Mouse (Mus musculus): ENCODE results near the gene Gbf1. TPM values are rescaled to one million over a fixed set of nuclear protein-coding genes. Genes with fewer than 3 reads are reported as not detected.
"Not testable (repeated sequence)": the region's sequence is repeated elsewhere in the genome, so short reads cannot be mapped to it uniquely, and the experiment has no call there.

Gene Gbf1
- total RNA-seq, 2 experiments from 2014 or later = 93.3 to 97.6 TPM

DNA sequence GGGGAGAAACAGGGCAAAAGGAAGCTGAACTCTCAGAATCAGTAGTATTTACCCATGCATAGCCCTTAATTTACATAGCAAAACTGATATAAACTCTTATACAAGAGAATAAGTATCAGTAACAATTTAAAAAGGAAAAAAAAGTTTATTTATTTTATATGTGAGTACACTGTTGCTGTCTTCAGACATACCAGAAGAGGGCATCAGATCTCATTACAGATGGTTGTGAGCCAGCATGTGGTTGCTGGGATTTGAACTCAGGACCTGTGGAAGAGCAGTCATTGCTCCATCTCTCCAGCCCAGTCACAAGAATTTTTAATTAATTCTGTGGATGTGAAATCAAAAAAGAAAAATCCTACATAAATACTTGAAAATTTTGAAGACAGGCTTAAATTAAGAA lies 65.0 kb downstream of the Gbf1 start:
- DNase-seq (ENCODE audit: extremely low spot score in 1 of 2, low spot score in 1 of 2) = not testable (repeated sequence)

DNA sequence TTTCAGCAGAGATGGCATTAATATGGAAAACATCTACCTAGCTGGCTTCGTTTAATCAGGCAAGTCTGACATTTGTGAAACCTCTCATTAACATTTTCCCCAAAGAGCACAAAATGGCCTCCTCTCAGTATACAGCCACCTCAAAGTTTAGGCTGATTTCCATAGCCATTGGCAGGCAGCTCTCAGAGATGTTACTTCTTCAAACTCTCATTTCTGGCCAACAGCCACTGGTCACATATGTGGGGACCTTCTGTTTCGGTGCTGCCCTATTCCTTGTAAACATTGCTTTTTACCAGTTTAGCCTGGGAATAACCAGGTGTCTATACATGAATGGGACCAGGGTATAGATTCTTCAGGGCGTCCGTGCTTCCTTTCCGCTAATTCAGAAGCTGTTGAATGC lies 67.8 kb downstream of the Gbf1 start:
- DNase-seq (ENCODE audit: extremely low spot score in 1 of 2, low spot score in 1 of 2) = no peak

DNA sequence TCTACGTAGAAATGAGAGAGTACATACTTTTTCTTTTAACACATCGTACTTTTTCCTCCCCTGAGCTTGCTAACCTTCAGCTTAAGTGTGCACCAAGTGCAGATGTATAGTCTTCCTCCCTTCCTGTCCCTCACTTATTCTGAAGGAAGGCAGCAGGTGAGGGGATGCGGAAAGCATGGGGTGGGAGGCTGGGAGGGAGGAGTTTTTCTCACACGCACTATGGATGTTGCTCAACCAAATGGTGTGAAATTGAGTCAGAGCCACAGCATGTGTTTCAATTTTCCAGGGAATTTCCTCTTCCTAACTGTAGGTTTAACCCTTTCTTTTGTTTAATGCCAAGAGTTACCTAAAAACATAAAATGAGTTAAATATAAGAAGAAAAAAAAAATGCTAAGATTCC lies 70.8 kb downstream of the Gbf1 start:
- peak in 1 of 2 experiments; percentile 9 for DNase-seq (ENCODE audit: extremely low spot score in 1 of 2, low spot score in 1 of 2)

DNA sequence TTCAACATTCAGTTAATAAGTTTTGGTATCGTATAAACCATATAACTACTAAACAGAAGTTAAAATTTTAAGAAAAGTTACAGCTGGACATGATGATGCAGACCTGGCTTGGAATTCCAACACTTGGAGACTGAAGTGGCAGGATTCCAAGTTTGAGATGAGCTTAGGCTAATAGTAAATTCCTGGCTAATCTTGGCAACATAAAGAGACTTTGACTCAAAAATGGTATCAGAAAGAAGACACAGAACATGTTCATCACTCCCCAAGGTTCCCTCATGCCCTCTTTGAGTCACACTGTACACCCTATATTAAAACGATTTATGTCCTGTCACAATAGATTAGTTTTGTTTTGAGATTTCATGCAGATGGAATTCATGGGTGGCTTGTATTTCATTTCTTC lies 72.6 kb downstream of the Gbf1 start:
- no peak for DNase-seq (ENCODE audit: extremely low spot score in 1 of 2, low spot score in 1 of 2)

DNA sequence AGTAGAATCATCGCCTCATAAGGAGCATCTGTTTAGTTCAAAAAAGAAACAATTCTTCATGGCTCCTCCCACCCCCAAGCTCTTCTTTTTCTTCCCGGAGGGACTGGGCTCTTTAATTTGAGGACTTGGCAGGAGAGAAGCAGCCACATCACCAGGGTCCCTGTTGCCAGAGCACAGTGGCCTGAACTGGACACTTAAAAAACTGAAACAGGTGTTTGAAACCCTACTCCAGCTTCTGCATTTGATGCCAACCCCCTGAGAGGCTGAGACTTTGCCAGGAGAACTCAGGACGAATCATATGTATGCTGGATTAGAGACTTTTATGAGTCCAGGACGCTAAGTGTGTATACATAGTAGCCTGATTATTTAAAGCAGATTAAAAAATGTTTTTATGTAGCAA lies 73.2 kb downstream of the Gbf1 start:
- no peak for DNase-seq (ENCODE audit: extremely low spot score in 1 of 2, low spot score in 1 of 2)

- no peak for DNase-seq (ENCODE audit: extremely low spot score in 1 of 2, low spot score in 1 of 2)
Measured at GRCm38 (mm10) chr19:46226295-46226694, 74.0 kb downstream of the Gbf1 start.

- no peak for DNase-seq (ENCODE audit: extremely low spot score in 1 of 2, low spot score in 1 of 2)
Measured at GRCm38 (mm10) chr19:46227300-46227699, 75.0 kb downstream of the Gbf1 start.

- no peak for DNase-seq (ENCODE audit: extremely low spot score in 1 of 2, low spot score in 1 of 2)
Measured at GRCm38 (mm10) chr19:46234450-46234849, 82.1 kb downstream of the Gbf1 start.

GRCm38 (mm10) chr19:46236658-46237057 lies 84.3 kb downstream of the Gbf1 start:
- DNase-seq (ENCODE audit: extremely low spot score in 1 of 2, low spot score in 1 of 2) = no peak

DNA sequence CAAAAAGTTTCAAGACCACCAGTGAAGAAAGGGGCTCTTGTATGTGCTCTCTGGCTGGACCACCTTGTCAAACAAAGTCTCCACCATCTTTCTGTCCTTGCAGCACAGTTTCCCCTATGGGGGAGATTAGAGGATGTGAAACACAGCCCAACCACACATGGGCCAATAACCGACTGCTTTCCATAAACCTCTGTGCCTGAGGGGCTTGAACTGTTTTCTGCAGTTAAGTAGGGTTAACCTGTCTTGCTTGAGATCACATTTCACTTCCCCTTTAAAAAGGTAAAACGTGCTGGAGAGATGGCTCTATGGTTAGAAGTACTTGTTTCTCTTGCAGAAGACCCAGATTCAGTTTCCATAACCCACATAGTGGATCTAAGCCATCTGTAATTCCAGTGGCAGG lies 87.9 kb downstream of the Gbf1 start:
- no peak for DNase-seq (ENCODE audit: extremely low spot score in 1 of 2, low spot score in 1 of 2)

GRCm38 (mm10) chr19:46242416-46242815 lies 90.1 kb downstream of the Gbf1 start:
- no peak for DNase-seq (ENCODE audit: extremely low spot score in 1 of 2, low spot score in 1 of 2)

DNA sequence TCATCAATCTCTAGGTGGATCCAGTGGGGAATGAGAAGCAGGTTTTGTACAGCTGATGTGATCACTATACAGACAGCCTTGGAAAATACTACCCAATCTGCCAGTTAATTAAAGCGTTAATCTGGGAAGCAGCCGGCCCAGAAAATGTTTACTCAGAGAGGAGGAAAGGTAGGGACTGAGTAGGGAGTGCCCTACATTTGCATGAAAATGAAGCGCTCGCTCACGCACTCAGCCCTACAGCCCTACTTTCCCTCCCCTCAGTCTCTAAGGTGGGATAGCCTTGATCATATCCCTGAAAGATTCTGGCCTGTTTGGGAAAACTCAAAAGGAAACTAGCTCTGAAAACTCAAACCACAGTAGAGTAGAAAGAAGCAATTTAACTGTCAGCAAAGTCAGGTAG lies 92.3 kb downstream of the Gbf1 start:
- DNase-seq (ENCODE audit: extremely low spot score in 1 of 2, low spot score in 1 of 2) = no peak

DNA sequence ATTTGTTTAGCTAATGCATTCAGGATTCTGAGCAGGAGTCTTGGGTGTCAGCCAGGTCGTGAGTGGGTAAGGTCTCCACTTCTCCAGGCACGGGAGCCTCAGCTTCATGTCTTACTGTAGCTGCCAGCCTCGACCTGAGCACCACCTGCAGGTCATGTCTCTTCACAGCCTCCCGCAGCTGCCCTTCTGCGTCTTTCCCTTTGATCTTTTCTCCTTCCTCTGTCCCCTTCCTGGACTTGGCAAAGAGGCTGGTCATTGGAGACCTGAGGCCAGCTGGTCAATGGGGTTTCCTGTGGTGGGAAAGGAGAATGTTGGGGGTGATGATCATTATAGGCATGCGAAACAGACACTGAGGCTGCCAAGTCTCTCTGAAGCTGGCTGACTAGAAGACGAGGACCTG lies 96.7 kb downstream of the Gbf1 start:
- no peak for DNase-seq (ENCODE audit: extremely low spot score in 1 of 2, low spot score in 1 of 2)

DNA sequence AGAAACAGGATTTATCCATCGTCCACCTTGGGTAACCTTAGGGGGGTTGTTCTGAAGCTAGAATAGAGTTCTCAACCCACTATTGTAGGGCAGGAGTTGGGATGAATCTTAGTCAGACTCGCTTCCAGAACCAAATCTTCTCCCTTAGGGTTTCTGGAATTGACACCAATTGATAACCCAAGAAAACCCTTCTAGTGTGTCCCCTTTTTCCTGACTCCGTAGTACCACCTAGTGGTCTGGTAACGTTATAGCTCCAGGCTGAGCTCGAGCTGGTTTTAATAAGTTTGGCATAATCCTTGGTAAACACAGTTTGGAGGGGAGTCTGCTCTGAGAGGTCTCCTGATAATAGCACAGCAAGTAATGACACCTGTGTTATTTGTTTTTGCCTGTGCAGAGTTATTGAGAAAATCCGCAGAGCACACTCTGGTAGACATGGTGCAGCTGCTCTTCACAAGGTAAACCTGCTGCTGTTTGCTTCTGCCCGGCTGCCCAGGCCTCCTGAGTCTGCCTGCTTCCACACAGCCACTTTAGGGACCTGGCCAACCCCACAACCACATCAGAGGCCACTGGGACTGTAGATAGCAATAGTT lies 101.9 kb downstream of the Gbf1 start:
- DNase-seq (ENCODE audit: extremely low spot score in 1 of 2, low spot score in 1 of 2) = peak; percentile 8 to 10

DNA sequence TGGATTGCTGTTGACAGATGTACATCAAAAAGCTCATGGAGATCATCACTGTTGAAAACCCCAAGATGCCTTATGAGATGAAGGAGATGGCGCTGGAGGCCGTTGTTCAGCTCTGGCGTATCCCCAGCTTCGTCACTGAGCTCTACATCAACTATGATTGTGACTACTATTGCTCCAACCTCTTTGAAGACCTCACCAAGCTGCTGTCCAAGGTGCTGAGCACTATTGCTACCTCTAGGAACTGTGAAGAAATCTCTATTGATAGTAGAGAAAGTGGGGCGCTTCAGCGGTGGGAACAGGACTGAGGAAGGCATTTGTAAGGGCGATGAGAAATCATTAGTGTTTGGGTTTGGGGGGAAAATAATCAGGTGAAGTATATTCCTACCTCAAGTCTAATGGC lies 112.5 kb downstream of the Gbf1 start:
- DNase-seq (ENCODE audit: extremely low spot score in 1 of 2, low spot score in 1 of 2) = no peak

- no peak for DNase-seq (ENCODE audit: extremely low spot score in 1 of 2, low spot score in 1 of 2)
Measured at GRCm38 (mm10) chr19:46275307-46275706, 123.0 kb downstream of the Gbf1 start.

GRCm38 (mm10) chr19:46282081-46282849 lies 130.0 kb downstream of the Gbf1 start:
- DNase-seq (ENCODE audit: extremely low spot score in 1 of 2, low spot score in 1 of 2) = no peak

- no peak for DNase-seq (ENCODE audit: extremely low spot score in 1 of 2, low spot score in 1 of 2)
Measured at GRCm38 (mm10) chr19:46284686-46285085, 132.4 kb downstream of the Gbf1 start.

DNA sequence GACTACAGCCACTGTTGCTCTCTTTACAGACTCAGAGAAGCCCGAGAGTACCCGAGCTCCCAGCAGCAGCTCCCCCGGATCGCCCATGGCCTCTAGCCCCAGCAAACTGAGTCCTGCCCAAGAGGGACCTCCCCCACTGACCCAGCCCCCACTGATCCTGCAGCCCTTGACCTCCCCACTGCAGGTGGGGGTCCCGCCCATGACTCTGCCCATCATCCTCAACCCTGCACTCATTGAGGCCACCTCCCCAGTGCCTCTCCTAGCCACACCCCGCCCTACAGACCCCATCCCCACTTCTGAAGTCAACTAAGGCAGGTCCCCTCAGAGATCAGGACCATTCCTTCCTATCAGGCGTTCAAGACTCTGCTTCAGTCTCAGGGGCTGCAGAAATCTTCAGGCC lies 133.3 kb downstream of the Gbf1 start:
- no peak for DNase-seq (ENCODE audit: extremely low spot score in 1 of 2, low spot score in 1 of 2)

- no peak for DNase-seq (ENCODE audit: extremely low spot score in 1 of 2, low spot score in 1 of 2)
Measured at GRCm38 (mm10) chr19:46286047-46286446, 133.7 kb downstream of the Gbf1 start.

DNA sequence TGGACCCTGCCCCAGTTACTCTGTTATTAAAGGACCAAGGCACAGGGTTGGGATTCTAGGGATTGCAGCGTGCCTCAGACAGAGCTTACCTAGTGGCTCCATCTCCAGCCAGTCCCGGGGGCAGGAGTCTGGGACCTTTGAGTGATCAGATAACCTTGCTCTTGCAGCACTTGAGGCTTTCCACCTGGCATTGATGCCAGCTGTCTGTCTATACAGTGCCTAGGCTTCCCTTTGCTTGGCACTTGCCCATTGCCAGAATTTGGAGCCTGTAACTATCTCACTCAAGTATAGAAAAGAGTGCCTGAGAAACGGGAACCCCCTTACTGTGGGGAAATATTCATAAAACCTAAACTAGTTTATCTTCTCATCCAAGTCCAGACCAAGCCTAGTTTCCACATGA lies 134.6 kb downstream of the Gbf1 start:
- DNase-seq (ENCODE audit: extremely low spot score in 1 of 2, low spot score in 1 of 2) = no peak

DNA sequence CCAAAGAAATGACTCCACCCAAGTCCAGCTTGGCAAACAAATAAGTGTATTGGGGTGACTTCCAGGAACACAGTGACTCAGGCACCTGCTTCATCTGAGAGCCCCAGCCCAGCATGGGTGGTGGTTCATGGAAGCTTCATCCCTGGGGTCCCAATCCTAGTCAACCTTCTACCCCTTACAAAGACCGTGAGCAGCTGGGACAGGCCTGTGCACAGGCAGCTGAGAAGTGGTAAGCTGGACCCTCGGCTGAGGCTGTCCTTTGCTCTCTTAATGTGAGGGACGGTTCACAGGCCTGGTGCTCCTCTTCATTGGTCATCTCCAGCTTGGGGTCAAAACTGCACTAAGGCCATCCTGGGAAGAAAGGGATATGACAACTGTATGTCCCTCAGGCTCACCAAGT lies 135.3 kb downstream of the Gbf1 start:
- DNase-seq (ENCODE audit: extremely low spot score in 1 of 2, low spot score in 1 of 2) = no peak

Data from layer of hippocampus, postnatal 25 days (tissue).